Mouse (Mus musculus) CH12.LX (cell line): ENCODE data around the gene Slc39a3. TPM values are rescaled to one million over a fixed set of nuclear protein-coding genes. Genes with fewer than 3 reads are reported as not detected.
A peak's percentile ranks its signal among the peaks of the same experiment; 100 is the strongest.

Experiments used
- DNase-seq: peaks from one replicate; pipeline ENCODE4 v3.0.0-alpha.2; 2013; ENCODE audit errors: extremely low read depth
- H3K27ac ChIP-seq: 2 replicates; pipeline ENCODE4 v1.5.1; 2012; ENCODE audit warnings: low read depth, mild to moderate bottlenecking, control low read depth, moderate library complexity; ENCODE audit not compliant: insufficient read depth
- H3K27me3 ChIP-seq: replicated peaks from 2 replicates; pipeline ENCODE3; 2012; ENCODE audit warnings: inconsistent platforms
- H3K36me3 ChIP-seq, 2 experiments: replicated peaks in 1 of 2; 2 replicates each; pipeline versions ENCODE3 to v1.6.1; 2012; ENCODE audit warnings: inconsistent platforms in 1 of 2, low read length in 1 of 2, mild to moderate bottlenecking in 1 of 2, mixed read lengths in 1 of 2, moderate library complexity in 1 of 2; ENCODE audit not compliant: control insufficient read depth in 1 of 2, insufficient read depth in 1 of 2
- H3K4me1 ChIP-seq, 2 experiments: 2 replicates each; pipeline ENCODE4 v1.6.1; 2012; ENCODE audit warnings: inconsistent platforms in 1 of 2, moderate library complexity in 1 of 2; ENCODE audit not compliant: insufficient read depth in 2 of 2, control insufficient read depth in 1 of 2
- H3K4me2 ChIP-seq: 2 replicates; pipeline ENCODE4 v1.6.1; 2012; ENCODE audit warnings: low read depth, mild to moderate bottlenecking, control low read depth; ENCODE audit not compliant: poor library complexity, insufficient read depth, severe bottlenecking
- H3K4me3 ChIP-seq, 3 experiments: fragments of 150-350 bp in 1 of 3; sonication (generic) in 1 of 3; replicated peaks in 1 of 3; 2 replicates each; pipeline versions ENCODE3 to v1.5.1; 2011 to 2012; ENCODE audit warnings: low read depth in 2 of 3, low read length in 2 of 3, mild to moderate bottlenecking in 2 of 3, moderate library complexity in 2 of 3, control low read depth in 1 of 3, improper control_type of control experiment in 1 of 3, inconsistent platforms in 1 of 3, mixed read lengths in 1 of 3; ENCODE audit not compliant: poor library complexity in 1 of 3
- H3K79me2 ChIP-seq: replicated peaks from 2 replicates; pipeline ENCODE4 v1.6.1; 2012; ENCODE audit warnings: mild to moderate bottlenecking, moderate library complexity; ENCODE audit not compliant: control insufficient read depth, poor library complexity, insufficient read depth, severe bottlenecking; ENCODE audit errors: extremely low read depth
- H3K9ac ChIP-seq: 2 replicates; pipeline ENCODE4 v1.6.1; 2012; ENCODE audit warnings: low read depth, mild to moderate bottlenecking, control low read depth, moderate library complexity; ENCODE audit not compliant: insufficient read depth
- H3K9me3 ChIP-seq: replicated peaks from 2 replicates; pipeline ENCODE3; 2012; ENCODE audit warnings: low read length, inconsistent platforms, mixed read lengths
- BHLHE40 ChIP-seq: IDR thresholded peaks from 2 replicates; pipeline ENCODE4 v1.6.1; 2011; ENCODE audit warnings: mild to moderate bottlenecking, low read depth, low read length, improper control_type of control experiment
- CHD1 ChIP-seq: IDR thresholded peaks from 2 replicates; pipeline ENCODE4 v1.6.1; 2012; ENCODE audit warnings: low read depth, low read length, improper control_type of control experiment, inconsistent platforms
- CHD2 ChIP-seq: IDR thresholded peaks from 2 replicates; pipeline ENCODE4 v1.6.1; 2011; ENCODE audit warnings: low read length, improper control_type of control experiment
- CTCF ChIP-seq, 2 experiments: IDR thresholded peaks in 1 of 2; conservative IDR thresholded peaks in 1 of 2; 2 replicates each; pipeline ENCODE4 v1.5.1; 2011 to 2012; ENCODE audit warnings: low read depth in 2 of 2, low read length in 2 of 2, improper control_type of control experiment in 1 of 2, inconsistent platforms in 1 of 2, mild to moderate bottlenecking in 1 of 2, moderate library complexity in 1 of 2
- ETS1 ChIP-seq: conservative IDR thresholded peaks from 2 replicates; pipeline ENCODE4 v1.6.1; 2012; ENCODE audit warnings: low read depth, mild to moderate bottlenecking, inconsistent platforms, low read length, improper control_type of control experiment, moderate library complexity
- GABPA ChIP-seq: IDR thresholded peaks from 2 replicates; pipeline ENCODE4 v1.6.1; 2012; ENCODE audit warnings: low read depth, low read length, improper control_type of control experiment, inconsistent platforms; ENCODE audit not compliant: insufficient replicate concordance
- HCFC1 ChIP-seq: IDR thresholded peaks from 2 replicates; pipeline ENCODE4 v1.6.1; 2012; ENCODE audit warnings: low read depth, mild to moderate bottlenecking, inconsistent platforms, low read length, improper control_type of control experiment
- IRF4 ChIP-seq: IDR thresholded peaks from 2 replicates; pipeline ENCODE4 v1.6.1; 2014; ENCODE audit warnings: low read depth, mild to moderate bottlenecking, inconsistent platforms, low read length, improper control_type of control experiment
- JUND ChIP-seq: conservative IDR thresholded peaks from 2 replicates; pipeline ENCODE4 v1.6.1; 2011; ENCODE audit warnings: low read depth, low read length, improper control_type of control experiment
- MAFK ChIP-seq: IDR thresholded peaks from 2 replicates; pipeline ENCODE4 v1.6.1; 2011; ENCODE audit warnings: low read length, improper control_type of control experiment; ENCODE audit not compliant: insufficient replicate concordance
- MAX ChIP-seq: IDR thresholded peaks from 2 replicates; pipeline ENCODE4 v1.6.1; 2011; ENCODE audit warnings: low read length, improper control_type of control experiment
- MAZ ChIP-seq: IDR thresholded peaks from 2 replicates; pipeline ENCODE4 v1.6.1; 2012; ENCODE audit warnings: low read depth, mild to moderate bottlenecking, inconsistent platforms, low read length, improper control_type of control experiment, moderate library complexity
- MYC ChIP-seq: IDR thresholded peaks from 2 replicates; pipeline ENCODE4 v1.6.1; 2011; ENCODE audit warnings: low read depth, mild to moderate bottlenecking, improper control_type of control experiment, low read length
- NELFE ChIP-seq: IDR thresholded peaks from 2 replicates; pipeline ENCODE4 v1.6.1; 2011; ENCODE audit warnings: low read depth, low read length, improper control_type of control experiment
- NRF1 ChIP-seq: IDR thresholded peaks from 2 replicates; pipeline ENCODE4 v1.6.1; 2014; ENCODE audit warnings: low read depth, mild to moderate bottlenecking, inconsistent platforms, low read length, improper control_type of control experiment, moderate library complexity
- PAX5 ChIP-seq: IDR thresholded peaks from 2 replicates; pipeline ENCODE4 v1.6.1; 2012; ENCODE audit warnings: low read length, inconsistent platforms, mixed read lengths
- POLR2A ChIP-seq: IDR thresholded peaks from 2 replicates; pipeline ENCODE4 v1.6.1; 2011; ENCODE audit warnings: low read depth, mild to moderate bottlenecking, improper control_type of control experiment, low read length
- POLR2AphosphoS2 ChIP-seq: IDR thresholded peaks from 2 replicates; pipeline ENCODE4 v1.6.1; 2011; ENCODE audit warnings: low read depth, low read length, improper control_type of control experiment
- RCOR1 ChIP-seq: conservative IDR thresholded peaks from 2 replicates; pipeline ENCODE4 v1.6.1; 2012; ENCODE audit warnings: low read depth, mild to moderate bottlenecking, inconsistent platforms, low read length, improper control_type of control experiment
- TBP ChIP-seq: conservative IDR thresholded peaks from 2 replicates; pipeline ENCODE4 v1.6.1; 2011; ENCODE audit warnings: low read depth, low read length, improper control_type of control experiment
- TCF12 ChIP-seq: IDR thresholded peaks from 2 replicates; pipeline ENCODE4 v1.6.1; 2014; ENCODE audit warnings: low read depth, mild to moderate bottlenecking, inconsistent platforms, low read length, improper control_type of control experiment
- USF1 ChIP-seq: IDR thresholded peaks from 2 replicates; pipeline ENCODE4 v1.6.1; 2014; ENCODE audit warnings: low read depth, mild to moderate bottlenecking, inconsistent platforms, low read length, improper control_type of control experiment
- USF2 ChIP-seq: conservative IDR thresholded peaks from 2 replicates; pipeline ENCODE4 v1.6.1; 2011; ENCODE audit warnings: low read depth, low read length, improper control_type of control experiment
- ZC3H11A ChIP-seq: IDR thresholded peaks from 2 replicates; pipeline ENCODE4 v1.6.1; 2012; ENCODE audit warnings: low read depth, mild to moderate bottlenecking, inconsistent platforms, low read length, improper control_type of control experiment
- ZMIZ1 ChIP-seq: IDR thresholded peaks from 2 replicates; pipeline ENCODE4 v1.6.1; 2012; ENCODE audit warnings: low read depth, mild to moderate bottlenecking, inconsistent platforms, low read length, improper control_type of control experiment
- ZNF384 ChIP-seq: IDR thresholded peaks from 2 replicates; pipeline ENCODE4 v1.6.1; 2012; ENCODE audit warnings: low read depth, low read length, improper control_type of control experiment, inconsistent platforms
- dilution Hi-C: fragments of 300-500 bp; cut with MboI; formaldehyde crosslinking; loops from 2 replicates; pipeline ENCODE4 v1.14.3; 2020; ENCODE audit warnings: low sequenced_read_pairs; ENCODE audit not compliant: extremely low pct_unique_long_range_greater_than_20kb, extremely low pct_ligation_motif_present
- in situ Hi-C: fragments of 300-500 bp; cut with MboI; formaldehyde crosslinking; loops from 3 replicates; pipeline ENCODE4 v1.14.3; 2019; ENCODE audit warnings: low sequenced_read_pairs, low pct_ligation_motif_present, low pct_unique_long_range_greater_than_20kb, mixed read lengths
- polyA plus RNA-seq: library from polyadenylated mRNA; unstranded; fragments of >175 nt; gene quantifications from 2 replicates; pipeline ENCODE4 v1.2.1, GENCODE M21; 2012; ENCODE audit warnings: low read depth; ENCODE audit not compliant: insufficient read length
- total RNA-seq, 2 experiments: library from RNA; depleted of rRNA; stranded (reverse); fragments of 300-350 nt in 1 of 2; fragments of >200 nt in 1 of 2; gene quantifications; 2 replicates each; pipeline ENCODE4 v1.2.3; 2012 to 2014

Slc39a3 gene
- total and polyA plus RNA-seq, 3 experiments = 3.9 to 7.2 (median 4.2) TPM

DNA sequence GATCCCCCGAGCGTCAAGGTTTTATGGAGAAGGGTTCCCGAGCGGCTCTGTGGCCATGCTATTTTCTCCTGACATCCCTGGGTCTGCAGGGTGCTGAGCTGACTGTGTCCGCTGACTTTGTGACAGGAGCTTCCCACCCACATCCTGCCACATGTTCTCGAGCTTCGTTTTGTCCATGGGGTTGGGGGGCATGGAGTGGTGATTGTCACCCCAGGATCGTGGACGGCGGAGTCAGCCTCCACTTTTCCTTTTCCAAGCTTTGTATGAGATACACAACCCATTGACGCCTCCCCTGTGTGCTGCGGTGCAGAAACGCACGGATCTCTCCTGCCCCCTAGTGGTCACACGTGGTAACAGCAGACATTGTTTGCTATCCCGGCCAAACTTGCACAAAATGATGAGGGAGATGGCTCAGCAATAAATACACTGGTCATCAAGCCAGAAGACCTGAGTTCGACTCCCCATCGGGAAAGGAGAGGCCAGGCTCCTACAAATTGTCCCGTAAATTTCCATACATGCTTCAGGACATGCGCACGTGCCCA, 42.1 kb downstream of the Slc39a3 start (continued):
- TF ChIP-seq POLR2AphosphoS2 (no peak), MAFK (no peak), MYC (peak; percentile 67; the same call in 1 of the 2 replicates), CTCF (conservative IDR thresholded peaks at IDR 0.05 in 1 of 2, IDR thresholded peaks at IDR 0.05 in 1 of 2; ENCODE audit: low read depth in 2 of 2, low read length in 2 of 2) (peak; percentile 97 to 98)

DNA sequence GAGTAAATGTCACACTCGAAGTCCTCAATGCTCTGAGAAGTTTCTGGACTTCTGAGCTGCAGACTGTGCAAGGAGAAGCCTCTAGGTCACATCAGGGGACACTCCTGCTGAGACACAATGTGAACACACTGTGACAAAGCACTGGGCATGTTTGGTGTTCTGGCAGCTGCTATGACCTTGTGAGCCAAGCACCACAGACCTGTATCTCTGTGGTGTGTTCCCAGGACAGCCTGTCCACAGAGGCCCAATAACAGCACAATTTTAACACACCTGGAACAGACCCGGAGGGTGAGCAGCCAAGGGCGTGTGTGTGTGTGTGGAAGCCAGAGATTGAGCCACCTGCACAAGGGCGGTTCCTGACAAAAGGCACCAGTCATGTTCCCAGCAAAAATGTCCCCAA, 42.6 kb downstream of the Slc39a3 start:
- TF ChIP-seq ETS1 (no peak), TBP (no peak), HCFC1 (no peak), NELFE (no peak), POLR2A (no peak), MAX (no peak), CTCF (conservative IDR thresholded peaks at IDR 0.05 in 1 of 2, IDR thresholded peaks at IDR 0.05 in 1 of 2; ENCODE audit: low read depth in 2 of 2, low read length in 2 of 2) (no peak), RCOR1 (no peak), CHD2 (no peak), ZMIZ1 (no peak), MAZ (no peak), PAX5 (no peak), ZC3H11A (no peak), TCF12 (no peak)
- H3K4me1 ChIP-seq = peaks cover 16 to 44% of the 10 kb centered on the region in 2 experiments
- H3K36me3 ChIP-seq = no peaks in the 10 kb centered on the region
- DNase-seq = no peak
- no peak overlapping the region for H3K27ac ChIP-seq
- H3K9me3 ChIP-seq = peaks cover 6% of the 10 kb centered on the region
- H3K79me2 ChIP-seq = no peaks in the 10 kb centered on the region
- dilution Hi-C loops (no loop called here), in situ Hi-C loops (loop anchor here (5.0 to 10.0 kb wide), 5 partner anchors 67 to 247 kb away; partner anchors contain the start of gene Amh)
- H3K4me3 ChIP-seq = no peak overlapping the region
- no peak overlapping the region for H3K9ac ChIP-seq
- no peak overlapping the region for H3K4me2 ChIP-seq
- H3K27me3 ChIP-seq = peaks cover 49% of the 10 kb centered on the region

DNA sequence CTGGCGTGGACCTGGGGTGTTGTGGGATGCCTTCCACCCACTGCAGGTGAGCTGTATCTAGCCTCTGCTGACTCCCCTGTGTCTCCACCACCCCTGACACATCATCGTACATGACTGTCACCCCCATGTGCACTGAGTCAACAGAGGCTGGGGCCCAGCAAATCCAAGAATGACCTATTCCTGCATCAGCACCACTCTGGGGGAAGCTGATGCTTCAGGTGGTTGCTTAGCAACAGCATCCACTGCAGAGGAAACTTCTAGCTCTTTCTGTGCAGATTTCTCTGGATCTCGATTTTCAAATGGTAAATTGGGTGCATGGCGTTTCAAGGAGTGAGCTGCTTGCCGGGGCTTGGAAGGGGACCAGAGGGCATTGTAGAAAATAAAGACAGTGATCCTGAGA, 44.0 kb downstream of the Slc39a3 start:
- Histone ChIP-seq H3K79me2 (no peaks in the 10 kb centered on the region), H3K9me3 (peaks cover 6% of the 10 kb centered on the region), H3K4me1 (peaks cover 21 to 46% of the 10 kb centered on the region in 2 experiments), H3K36me3 (no peaks in the 10 kb centered on the region), H3K9ac (no peak overlapping the region), H3K27ac (no peak overlapping the region), H3K4me3 (no peak overlapping the region), H3K27me3 (peaks cover 47% of the 10 kb centered on the region), H3K4me2 (no peak overlapping the region)
- TF ChIP-seq TBP (no peak), IRF4 (no peak), MAX (no peak), MAZ (no peak), USF2 (no peak), CHD1 (no peak), JUND (no peak), NRF1 (no peak), BHLHE40 (no peak), USF1 (no peak), GABPA (no peak), MYC (no peak), ZNF384 (no peak), CTCF (conservative IDR thresholded peaks at IDR 0.05 in 1 of 2, IDR thresholded peaks at IDR 0.05 in 1 of 2; ENCODE audit: low read depth in 2 of 2, low read length in 2 of 2) (no peak)
- dilution Hi-C loops (no loop called here), in situ Hi-C loops (loop anchor here (5.0 to 10.0 kb wide), 3 partner anchors 66 to 188 kb away; partner anchors contain the start of gene Amh)
- DNase-seq = no peak
